Mouse (Mus musculus): ENCODE results near the gene Olfr1046. TPM values are rescaled to one million over a fixed set of nuclear protein-coding genes. Genes with fewer than 3 reads are reported as not detected.

The Olfr1046 gene
- not detected in 2 replicates for polyA plus RNA-seq (2021; fragmentation: Nextera tagmentation)
- long read RNA-seq, experiment 1, result 0 reads
- long read RNA-seq, experiment 2, result 0 reads

GRCm38 (mm10) chr2:86219214-86219613 lies at the start of gene Olfr1046:
Gene Olfr1046, minus strand, starts transcription at chr2:86219314.

GRCm38 (mm10) chr2:86258228-86258627 lies 39.1 kb upstream of the Olfr1046 start, which contains the start of gene Olfr1049:
Gene Olfr1049, minus strand, starts transcription at chr2:86258328.

GRCm38 (mm10) chr2:86240189-86240588 lies 21.1 kb upstream of the Olfr1046 start, which contains the start of gene Olfr1048:
Gene Olfr1048, minus strand, starts transcription at chr2:86240289.

GRCm38 (mm10) chr2:86231301-86231700 lies 12.2 kb upstream of the Olfr1046 start, which contains the start of gene Olfr1047:
Gene Olfr1047, minus strand, starts transcription at chr2:86231401.

GRCm38 (mm10) chr2:86202909-86203308 lies 16.2 kb downstream of the Olfr1046 start, which contains the start of gene Olfr1045:
Gene Olfr1045, minus strand, starts transcription at chr2:86203009.

GRCm38 (mm10) chr2:86185583-86185982 lies 33.5 kb downstream of the Olfr1046 start, which contains the start of gene Olfr52:
Gene Olfr52, minus strand, starts transcription at chr2:86185683.

GRCm38 (mm10) chr2:86177720-86178119 lies 41.4 kb downstream of the Olfr1046 start, which contains the start of gene Olfr1044:
Gene Olfr1044, minus strand, starts transcription at chr2:86177820.

GRCm38 (mm10) chr2:86167422-86167821 lies 51.7 kb downstream of the Olfr1046 start, which contains the start of gene Olfr1043:
Gene Olfr1043, minus strand, starts transcription at chr2:86167522.

Other genes starting within 250 kb of the Olfr1046 start
- not detected in 2 replicates for gene Olfr1029, start 245.4 kb downstream of the Olfr1046 start, polyA plus RNA-seq (2021; fragmentation: Nextera tagmentation)
- not detected in 2 replicates for gene Olfr1030, start 240.0 kb downstream of the Olfr1046 start, polyA plus RNA-seq (2021; fragmentation: Nextera tagmentation)
- not detected in 2 replicates for gene Olfr1031, start 229.0 kb downstream of the Olfr1046 start, polyA plus RNA-seq (2021; fragmentation: Nextera tagmentation)
- not detected in 2 replicates for gene Olfr1032, start 213.8 kb downstream of the Olfr1046 start, polyA plus RNA-seq (2021; fragmentation: Nextera tagmentation)
- gene Olfr1033, start 198.7 kb downstream of the Olfr1046 start, polyA plus RNA-seq (2021; fragmentation: Nextera tagmentation), result not detected in 2 replicates
- not detected in 2 replicates for gene Olfr1034, start 173.5 kb downstream of the Olfr1046 start, polyA plus RNA-seq (2021; fragmentation: Nextera tagmentation)
- not detected in 2 replicates for gene Olfr1036, start 145.3 kb downstream of the Olfr1046 start, polyA plus RNA-seq (2021; fragmentation: Nextera tagmentation)
- gene Olfr1037, start 131.9 kb downstream of the Olfr1046 start, polyA plus RNA-seq (2021; fragmentation: Nextera tagmentation), result not detected in 2 replicates
- gene Olfr1039, start 83.4 kb downstream of the Olfr1046 start, polyA plus RNA-seq (2021; fragmentation: Nextera tagmentation), result not detected in 2 replicates
- not detected in 2 replicates for gene Olfr1040, start 72.6 kb downstream of the Olfr1046 start, polyA plus RNA-seq (2021; fragmentation: Nextera tagmentation)
- gene Olfr1042, start 57.5 kb downstream of the Olfr1046 start, polyA plus RNA-seq (2021; fragmentation: Nextera tagmentation), result not detected in 2 replicates
- gene Olfr1043, start 51.8 kb downstream of the Olfr1046 start, polyA plus RNA-seq (2021; fragmentation: Nextera tagmentation), result not detected in 2 replicates
- not detected in 2 replicates for gene Olfr1044, start 41.5 kb downstream of the Olfr1046 start, polyA plus RNA-seq (2021; fragmentation: Nextera tagmentation)
- not detected in 2 replicates for gene Olfr52, start 33.6 kb downstream of the Olfr1046 start, polyA plus RNA-seq (2021; fragmentation: Nextera tagmentation)
- not detected in 2 replicates for gene Olfr1045, start 16.3 kb downstream of the Olfr1046 start, polyA plus RNA-seq (2021; fragmentation: Nextera tagmentation)
- gene Olfr1047, start 12.1 kb upstream of the Olfr1046 start, polyA plus RNA-seq (2021; fragmentation: Nextera tagmentation), result not detected in 2 replicates
- gene Olfr1048, start 21.0 kb upstream of the Olfr1046 start, polyA plus RNA-seq (2021; fragmentation: Nextera tagmentation), result not detected in 2 replicates
- not detected in 2 replicates for gene Olfr1049, start 39.0 kb upstream of the Olfr1046 start, polyA plus RNA-seq (2021; fragmentation: Nextera tagmentation)
- gene Olfr1051, start 59.8 kb upstream of the Olfr1046 start, polyA plus RNA-seq (2021; fragmentation: Nextera tagmentation), result not detected in 2 replicates
- gene Olfr1052, start 73.1 kb upstream of the Olfr1046 start, polyA plus RNA-seq (2021; fragmentation: Nextera tagmentation), result not detected in 2 replicates
- gene Olfr1053, start 96.0 kb upstream of the Olfr1046 start, polyA plus RNA-seq (2021; fragmentation: Nextera tagmentation), result not detected in 2 replicates
- gene Olfr1054, start 116.1 kb upstream of the Olfr1046 start, polyA plus RNA-seq (2021; fragmentation: Nextera tagmentation), result not detected in 2 replicates
- gene Olfr1055, start 131.0 kb upstream of the Olfr1046 start, polyA plus RNA-seq (2021; fragmentation: Nextera tagmentation), result not detected in 2 replicates
- gene Olfr1056, start 143.2 kb upstream of the Olfr1046 start, polyA plus RNA-seq (2021; fragmentation: Nextera tagmentation), result not detected in 2 replicates
- gene Olfr1057, start 159.1 kb upstream of the Olfr1046 start, polyA plus RNA-seq (2021; fragmentation: Nextera tagmentation), result not detected in 2 replicates
- not detected in 2 replicates for gene Olfr1058, start 169.2 kb upstream of the Olfr1046 start, polyA plus RNA-seq (2021; fragmentation: Nextera tagmentation)
- not detected in 2 replicates for gene Olfr1061, start 194.7 kb upstream of the Olfr1046 start, polyA plus RNA-seq (2021; fragmentation: Nextera tagmentation)
- not detected in 2 replicates for gene Olfr1062, start 207.4 kb upstream of the Olfr1046 start, polyA plus RNA-seq (2021; fragmentation: Nextera tagmentation)
- gene Olfr1065, start 231.3 kb upstream of the Olfr1046 start, polyA plus RNA-seq (2021; fragmentation: Nextera tagmentation), result not detected in 2 replicates
- gene Olfr1066, start 237.0 kb upstream of the Olfr1046 start, polyA plus RNA-seq (2021; fragmentation: Nextera tagmentation), result not detected in 2 replicates

All from layer of hippocampus, adult 6 months (tissue).